Mouse (Mus musculus): ENCODE data around the gene Galm. TPM values are rescaled to one million over a fixed set of nuclear protein-coding genes. Genes with fewer than 3 reads are reported as not detected.
"Not testable (repeated sequence)": the region's sequence is repeated elsewhere in the genome, so short reads cannot be mapped to it uniquely, and the experiment has no call there.

Gene Galm
- polyA plus RNA-seq, 1 experiment from 2014 or later: 1.7 TPM

GRCm38 (mm10) chr17:80206671-80207581 lies 79.7 kb downstream of the Galm start, which contains the start of the genes Srsf7 and Ttc39d:
TSS of gene Srsf7 (minus strand) at chr17:80207307.
TSS of gene Ttc39d (plus strand) at chr17:80207460.
- H3K27me3 ChIP-seq (replicated peaks; ENCODE audit: control insufficient read depth, insufficient read depth, low read length): no peaks in the 10 kb centered on the region
- H3K4me3 ChIP-seq (replicated peaks; ENCODE audit: low read length): peak within 1 kb of the TSS; percentile 98
- H3K9me3 ChIP-seq (ENCODE audit: control insufficient read depth, low read length): no peaks in the 10 kb centered on the region
- H3K27ac ChIP-seq (ENCODE audit: low read length): peak within 1 kb of the TSS; percentile 99
- H3K9ac ChIP-seq (replicated peaks; ENCODE audit: low read depth, low read length): peak within 1 kb of the TSS; percentile 98
- peak; percentile 91 for ATAC-seq
- peaks cover 16% of the 10 kb centered on the region for H3K36me3 ChIP-seq (ENCODE audit: control insufficient read depth, insufficient read depth)
- H3K4me1 ChIP-seq (replicated peaks; ENCODE audit: control insufficient read depth, insufficient read depth, low read length): peaks cover 11% of the 10 kb centered on the region
- WGBS: under 1% methylated on average over 91 of the region's 95 CpGs
- peak within 1 kb of the TSS; percentile 79 for H3K4me2 ChIP-seq (ENCODE audit: low read length)

GRCm38 (mm10) chr17:80213998-80214397 lies 86.7 kb downstream of the Galm start:
- not testable (repeated sequence) for H3K4me3 ChIP-seq (replicated peaks; ENCODE audit: low read length); H3K36me3 ChIP-seq (ENCODE audit: control insufficient read depth, insufficient read depth); H3K4me1 ChIP-seq (replicated peaks; ENCODE audit: control insufficient read depth, insufficient read depth, low read length); H3K9ac ChIP-seq (replicated peaks; ENCODE audit: low read depth, low read length); H3K9me3 ChIP-seq (ENCODE audit: control insufficient read depth, low read length); H3K27ac ChIP-seq (ENCODE audit: low read length); ATAC-seq; H3K27me3 ChIP-seq (replicated peaks; ENCODE audit: control insufficient read depth, insufficient read depth, low read length); H3K4me2 ChIP-seq (ENCODE audit: low read length)
- WGBS: 95% methylated on average over 4 of the region's 4 CpGs

- H3K4me1 ChIP-seq (replicated peaks; ENCODE audit: control insufficient read depth, insufficient read depth, low read length): peaks cover 6% of the 10 kb centered on the region
- no peak overlapping the region for H3K4me3 ChIP-seq (replicated peaks; ENCODE audit: low read length)
- 76% methylated on average over 2 of the region's 2 CpGs for WGBS
- H3K27ac ChIP-seq (ENCODE audit: low read length): no peak overlapping the region
- H3K9me3 ChIP-seq (ENCODE audit: control insufficient read depth, low read length): no peaks in the 10 kb centered on the region
- ATAC-seq: no peak
- no peak overlapping the region for H3K4me2 ChIP-seq (ENCODE audit: low read length)
- no peaks in the 10 kb centered on the region for H3K36me3 ChIP-seq (ENCODE audit: control insufficient read depth, insufficient read depth)
- no peak overlapping the region for H3K9ac ChIP-seq (replicated peaks; ENCODE audit: low read depth, low read length)
- H3K27me3 ChIP-seq (replicated peaks; ENCODE audit: control insufficient read depth, insufficient read depth, low read length): no peaks in the 10 kb centered on the region
Observed at GRCm38 (mm10) chr17:80220131-80220530, 92.9 kb downstream of the Galm start.

- Histone ChIP-seq H3K9me3 (ENCODE audit: control insufficient read depth, low read length) (no peaks in the 10 kb centered on the region), H3K27ac (ENCODE audit: low read length) (no peak overlapping the region)
- WGBS: 69% methylated on average over 9 of the region's 9 CpGs
Observed at GRCm38 (mm10) chr17:80221202-80221601, 93.9 kb downstream of the Galm start.

GRCm38 (mm10) chr17:80221890-80222628 lies 94.8 kb downstream of the Galm start:
- H3K4me2 ChIP-seq (ENCODE audit: low read length): no peak overlapping the region
- no peak overlapping the region for H3K27ac ChIP-seq (ENCODE audit: low read length)
- WGBS: 76% methylated on average over 3 of the region's 3 CpGs
- H3K4me3 ChIP-seq (replicated peaks; ENCODE audit: low read length): no peak overlapping the region
- H3K27me3 ChIP-seq (replicated peaks; ENCODE audit: control insufficient read depth, insufficient read depth, low read length): no peaks in the 10 kb centered on the region
- H3K36me3 ChIP-seq (ENCODE audit: control insufficient read depth, insufficient read depth): no peaks in the 10 kb centered on the region
- no peak overlapping the region for H3K9ac ChIP-seq (replicated peaks; ENCODE audit: low read depth, low read length)
- no peak for ATAC-seq
- peaks cover 7% of the 10 kb centered on the region for H3K4me1 ChIP-seq (replicated peaks; ENCODE audit: control insufficient read depth, insufficient read depth, low read length)
- H3K9me3 ChIP-seq (ENCODE audit: control insufficient read depth, low read length): no peaks in the 10 kb centered on the region

More at GRCm38 (mm10) chr17:80221202-80221601, 93.9 kb downstream of the Galm start:
- no peak for ATAC-seq
- Histone ChIP-seq H3K9ac (replicated peaks; ENCODE audit: low read depth, low read length) (no peak overlapping the region), H3K36me3 (ENCODE audit: control insufficient read depth, insufficient read depth) (no peaks in the 10 kb centered on the region), H3K4me1 (replicated peaks; ENCODE audit: control insufficient read depth, insufficient read depth, low read length) (peaks cover 7% of the 10 kb centered on the region), H3K27me3 (replicated peaks; ENCODE audit: control insufficient read depth, insufficient read depth, low read length) (no peaks in the 10 kb centered on the region), H3K4me3 (replicated peaks; ENCODE audit: low read length) (no peak overlapping the region), H3K4me2 (ENCODE audit: low read length) (no peak overlapping the region)

GRCm38 (mm10) chr17:80223829-80224228 lies 96.6 kb downstream of the Galm start:
- Histone ChIP-seq H3K9me3 (ENCODE audit: control insufficient read depth, low read length) (no peaks in the 10 kb centered on the region), H3K27me3 (replicated peaks; ENCODE audit: control insufficient read depth, insufficient read depth, low read length) (no peaks in the 10 kb centered on the region), H3K27ac (ENCODE audit: low read length) (peak overlapping the region; percentile 85; the same call in 1 of the 2 replicates), H3K4me1 (replicated peaks; ENCODE audit: control insufficient read depth, insufficient read depth, low read length) (peaks cover 7% of the 10 kb centered on the region), H3K9ac (replicated peaks; ENCODE audit: low read depth, low read length) (peak overlapping the region; percentile 58), H3K36me3 (ENCODE audit: control insufficient read depth, insufficient read depth) (no peaks in the 10 kb centered on the region), H3K4me3 (replicated peaks; ENCODE audit: low read length) (peak overlapping the region; percentile 66), H3K4me2 (ENCODE audit: low read length) (peak overlapping the region; percentile 81)
- peak; percentile 32 for ATAC-seq
- 5% methylated on average over 9 of the region's 9 CpGs for WGBS

GRCm38 (mm10) chr17:80224326-80225116 lies 97.2 kb downstream of the Galm start, which contains the start of gene Gemin6:
TSS of gene Gemin6 (plus strand) at chr17:80224441.
- peak within 1 kb of the TSS; percentile 68 for H3K9ac ChIP-seq (replicated peaks; ENCODE audit: low read depth, low read length)
- WGBS: under 1% methylated on average over 33 of the region's 33 CpGs
- H3K4me2 ChIP-seq (ENCODE audit: low read length): peak within 1 kb of the TSS; percentile 81
- H3K4me3 ChIP-seq (replicated peaks; ENCODE audit: low read length): peak within 1 kb of the TSS; percentile 66
- no peaks in the 10 kb centered on the region for H3K27me3 ChIP-seq (replicated peaks; ENCODE audit: control insufficient read depth, insufficient read depth, low read length)
- peaks cover 10% of the 10 kb centered on the region for H3K4me1 ChIP-seq (replicated peaks; ENCODE audit: control insufficient read depth, insufficient read depth, low read length)
- peak; percentile 99 for ATAC-seq
- H3K9me3 ChIP-seq (ENCODE audit: control insufficient read depth, low read length): no peaks in the 10 kb centered on the region
- H3K27ac ChIP-seq (ENCODE audit: low read length): peak within 1 kb of the TSS; percentile 85
- H3K36me3 ChIP-seq (ENCODE audit: control insufficient read depth, insufficient read depth): no peaks in the 10 kb centered on the region

- not testable (repeated sequence) for H3K27ac ChIP-seq (ENCODE audit: low read length); H3K4me1 ChIP-seq (replicated peaks; ENCODE audit: control insufficient read depth, insufficient read depth, low read length); H3K9me3 ChIP-seq (ENCODE audit: control insufficient read depth, low read length); H3K36me3 ChIP-seq (ENCODE audit: control insufficient read depth, insufficient read depth); ATAC-seq; H3K27me3 ChIP-seq (replicated peaks; ENCODE audit: control insufficient read depth, insufficient read depth, low read length)
- Histone ChIP-seq H3K4me3 (replicated peaks; ENCODE audit: low read length) (peak overlapping the region; percentile 66), H3K9ac (replicated peaks; ENCODE audit: low read depth, low read length) (peak overlapping the region; percentile 68), H3K4me2 (ENCODE audit: low read length) (peak overlapping the region; percentile 81)
- WGBS: 37% methylated on average over 4 of the region's 5 CpGs
Observed at GRCm38 (mm10) chr17:80225142-80225541, 97.9 kb downstream of the Galm start.
